Mouse (Mus musculus): ENCODE measurements around the gene Nccrp1. TPM values are rescaled to one million over a fixed set of nuclear protein-coding genes. Genes with fewer than 3 reads are reported as not detected.

The Nccrp1 gene
- polyA plus RNA-seq, 1 experiment from 2014 or later: not detected

DNA sequence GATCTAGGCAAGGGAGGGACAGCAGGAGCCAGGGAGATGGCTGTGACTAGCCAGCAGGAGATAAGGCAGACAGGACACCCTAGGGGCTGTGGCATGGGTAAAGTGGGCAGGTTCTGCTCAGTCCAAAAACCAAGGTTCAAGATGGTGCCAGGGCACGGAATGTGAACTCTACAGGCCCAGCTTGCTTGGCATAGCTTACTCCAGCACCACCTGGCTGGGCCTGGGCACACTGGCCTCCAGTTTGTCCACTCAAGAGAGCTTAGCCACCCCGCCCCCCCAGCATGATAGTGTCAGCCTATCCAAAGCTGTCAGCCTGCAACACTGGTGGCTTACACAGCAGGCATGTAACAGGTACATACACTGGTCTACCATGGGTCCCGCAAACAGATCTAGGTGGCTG, 26.2 kb upstream of the Nccrp1 start:
- ATAC-seq (ENCODE audit: low FRiP score, low TSS enrichment): no peak
- no peak overlapping the region for H3K27ac ChIP-seq (ENCODE audit: low read depth, low read length)

DNA sequence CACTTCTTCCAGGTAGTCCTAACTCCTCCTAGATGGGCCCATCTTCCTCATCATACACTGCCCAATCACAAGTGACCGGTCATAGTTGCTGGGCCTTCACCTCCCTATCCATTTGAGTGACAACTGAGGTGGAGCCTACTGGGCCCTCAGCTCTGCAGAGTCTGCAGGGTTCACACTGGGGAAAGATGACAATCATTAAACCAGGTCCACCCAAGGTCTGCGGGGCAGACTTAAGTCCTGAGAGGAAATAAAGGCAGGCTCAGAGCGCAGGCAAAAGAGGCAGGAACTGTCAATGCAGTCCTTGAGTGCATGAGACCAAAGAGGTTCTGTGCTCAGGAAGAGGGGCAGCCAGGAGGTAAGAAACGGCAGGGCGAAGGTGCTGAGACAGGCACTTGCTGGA, 25.6 kb upstream of the Nccrp1 start:
- H3K4me3 ChIP-seq (ENCODE audit: low read length): no peak overlapping the region
- no peaks in the 10 kb centered on the region for H3K27me3 ChIP-seq (ENCODE audit: control insufficient read depth, insufficient read depth, low read length)
- H3K36me3 ChIP-seq (ENCODE audit: control insufficient read depth, insufficient read depth, low read length): peaks cover 16% of the 10 kb centered on the region
- H3K27ac ChIP-seq (ENCODE audit: low read depth, low read length): 0 out of 2 replicates have a peak overlapping the region, but pooled peaks have one; percentile 11
- H3K9me3 ChIP-seq (ENCODE audit: control insufficient read depth, low read length): no peaks in the 10 kb centered on the region
- no peak overlapping the region for H3K9ac ChIP-seq (ENCODE audit: low read depth, low read length)
- no peak overlapping the region for H3K4me2 ChIP-seq (replicated peaks; ENCODE audit: low read depth, low read length)
- ATAC-seq (ENCODE audit: low FRiP score, low TSS enrichment): no peak
- WGBS: 73% methylated on average over 5 of the region's 5 CpGs
- H3K4me1 ChIP-seq (ENCODE audit: control insufficient read depth, insufficient read depth, low read length): peaks cover 59% of the 10 kb centered on the region

More for the DNA sequence above, 26.2 kb upstream of the Nccrp1 start:
- Histone ChIP-seq H3K36me3 (ENCODE audit: control insufficient read depth, insufficient read depth, low read length) (peaks cover 12% of the 10 kb centered on the region), H3K9ac (ENCODE audit: low read depth, low read length) (no peak overlapping the region), H3K4me2 (replicated peaks; ENCODE audit: low read depth, low read length) (no peak overlapping the region), H3K9me3 (ENCODE audit: control insufficient read depth, low read length) (no peaks in the 10 kb centered on the region), H3K4me1 (ENCODE audit: control insufficient read depth, insufficient read depth, low read length) (peaks cover 64% of the 10 kb centered on the region), H3K27me3 (ENCODE audit: control insufficient read depth, insufficient read depth, low read length) (no peaks in the 10 kb centered on the region), H3K4me3 (ENCODE audit: low read length) (no peak overlapping the region)
- 95% methylated on average over 3 of the region's 3 CpGs for WGBS

DNA sequence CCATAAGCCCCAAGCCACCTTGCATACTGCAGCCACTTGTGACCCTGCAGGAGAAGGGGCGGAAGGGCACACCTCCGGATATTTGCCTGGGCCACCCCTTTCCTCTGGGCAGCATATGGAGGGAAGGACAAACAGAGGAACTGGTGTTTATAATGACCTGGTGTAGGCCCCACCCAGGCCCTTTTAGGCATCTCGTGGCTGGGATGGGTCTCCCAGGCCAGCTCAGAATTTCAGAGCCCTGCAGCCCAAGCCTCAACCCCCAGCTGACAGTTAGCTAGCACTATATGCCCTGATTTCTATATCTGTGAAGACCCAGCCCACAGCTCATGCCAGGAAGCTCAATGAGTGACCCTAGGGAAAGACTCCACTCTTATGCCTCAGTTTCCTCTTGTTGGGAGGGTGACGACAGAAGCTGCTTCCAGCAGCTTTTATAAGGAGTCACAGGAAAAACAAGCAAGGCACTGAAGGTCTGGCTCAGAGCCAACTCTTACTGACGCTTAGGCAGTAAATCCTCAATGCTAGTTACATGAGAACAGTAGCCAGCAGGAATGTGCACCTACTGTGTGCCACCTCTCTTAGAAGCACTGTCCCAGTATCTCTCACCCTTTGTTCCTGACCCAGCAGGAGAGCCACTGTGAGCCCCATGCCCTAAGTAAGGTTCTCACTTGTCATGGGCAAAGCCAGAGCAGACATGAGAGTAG, 24.1 kb upstream of the Nccrp1 start:
- Histone ChIP-seq H3K36me3 (ENCODE audit: control insufficient read depth, insufficient read depth, low read length) (peaks cover 32% of the 10 kb centered on the region), H3K27me3 (ENCODE audit: control insufficient read depth, insufficient read depth, low read length) (no peaks in the 10 kb centered on the region), H3K27ac (ENCODE audit: low read depth, low read length) (peak overlapping the region; percentile 91), H3K4me2 (replicated peaks; ENCODE audit: low read depth, low read length) (0 out of 2 replicates have a peak overlapping the region, but pooled peaks have one; percentile 1), H3K9me3 (ENCODE audit: control insufficient read depth, low read length) (no peaks in the 10 kb centered on the region), H3K9ac (ENCODE audit: low read depth, low read length) (no peak overlapping the region), H3K4me1 (ENCODE audit: control insufficient read depth, insufficient read depth, low read length) (peaks cover 49% of the 10 kb centered on the region), H3K4me3 (ENCODE audit: low read length) (no peak overlapping the region)
- ATAC-seq (ENCODE audit: low FRiP score, low TSS enrichment): no peak
- 42% methylated on average over 5 of the region's 5 CpGs for WGBS

DNA sequence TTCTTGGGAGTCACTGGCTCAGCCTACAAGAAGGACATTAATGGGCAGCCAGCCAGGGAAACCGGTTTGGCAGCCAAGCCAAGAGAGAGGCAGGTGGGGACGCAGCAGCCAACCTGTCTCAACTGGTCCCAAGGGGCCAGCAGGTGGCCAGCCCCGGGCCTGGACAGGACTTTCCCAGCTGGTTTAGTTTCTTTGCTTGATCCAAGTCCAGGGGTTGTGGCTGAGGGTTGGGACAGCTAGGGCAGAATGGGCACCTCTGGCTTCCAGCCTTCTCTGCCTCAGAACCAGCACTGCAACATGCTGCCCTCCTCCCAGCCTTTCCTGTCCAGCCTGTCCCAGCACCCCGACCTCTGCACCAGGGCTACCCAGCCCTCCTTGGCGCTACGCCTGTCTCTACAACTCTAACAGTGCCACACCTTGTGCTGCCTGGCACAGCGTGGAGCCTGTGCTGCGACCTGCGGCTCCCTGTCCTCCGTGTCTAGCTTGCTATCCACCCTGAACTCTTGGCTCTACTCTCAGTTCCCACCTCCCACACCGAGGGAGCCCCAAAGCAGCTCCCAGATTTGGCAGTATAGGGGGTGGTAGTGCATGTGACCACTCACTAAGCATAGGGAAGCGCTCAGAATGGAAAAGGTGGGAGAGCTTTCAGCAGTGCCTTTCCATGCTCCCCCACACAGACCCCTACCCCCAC, 23.4 kb upstream of the Nccrp1 start:
- Histone ChIP-seq H3K27ac (ENCODE audit: low read depth, low read length) (peak overlapping the region; percentile 91), H3K4me1 (ENCODE audit: control insufficient read depth, insufficient read depth, low read length) (peaks cover 45% of the 10 kb centered on the region)

DNA sequence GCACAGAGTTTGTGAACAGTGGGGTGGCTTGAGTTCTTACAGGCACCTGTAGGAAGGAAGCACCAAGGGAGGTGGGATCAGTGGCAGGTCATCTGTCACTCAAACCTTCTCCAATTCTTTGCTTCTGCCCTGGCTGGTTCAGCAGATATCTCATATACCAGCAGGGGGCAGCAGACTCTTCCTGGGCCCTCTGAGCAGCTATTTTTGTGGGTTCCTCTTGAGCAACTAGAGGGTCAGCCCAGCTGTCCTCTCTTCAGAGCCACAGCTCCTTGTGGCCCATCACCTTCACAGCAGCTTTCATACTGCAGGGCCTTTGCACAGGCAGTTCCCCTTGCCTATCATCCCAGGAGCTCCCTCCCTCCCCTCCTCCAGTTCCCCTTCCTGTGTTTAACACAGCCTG, 21.2 kb upstream of the Nccrp1 start:
- H3K4me1 ChIP-seq (ENCODE audit: control insufficient read depth, insufficient read depth, low read length): peaks cover 37% of the 10 kb centered on the region
- no peak overlapping the region for H3K4me3 ChIP-seq (ENCODE audit: low read length)
- H3K4me2 ChIP-seq (replicated peaks; ENCODE audit: low read depth, low read length): no peak overlapping the region
- H3K36me3 ChIP-seq (ENCODE audit: control insufficient read depth, insufficient read depth, low read length): peaks cover 60% of the 10 kb centered on the region
- H3K27me3 ChIP-seq (ENCODE audit: control insufficient read depth, insufficient read depth, low read length): no peaks in the 10 kb centered on the region
- ATAC-seq (ENCODE audit: low FRiP score, low TSS enrichment): no peak
- no peaks in the 10 kb centered on the region for H3K9me3 ChIP-seq (ENCODE audit: control insufficient read depth, low read length)
- no peak overlapping the region for H3K27ac ChIP-seq (ENCODE audit: low read depth, low read length)
- no peak overlapping the region for H3K9ac ChIP-seq (ENCODE audit: low read depth, low read length)

More for the DNA sequence above, 23.4 kb upstream of the Nccrp1 start:
- peak; percentile 61; the same call in 1 of the 2 replicates for ATAC-seq (ENCODE audit: low FRiP score, low TSS enrichment)
- Histone ChIP-seq H3K36me3 (ENCODE audit: control insufficient read depth, insufficient read depth, low read length) (peaks cover 39% of the 10 kb centered on the region), H3K9me3 (ENCODE audit: control insufficient read depth, low read length) (no peaks in the 10 kb centered on the region), H3K4me3 (ENCODE audit: low read length) (no peak overlapping the region), H3K9ac (ENCODE audit: low read depth, low read length) (0 out of 2 replicates have a peak overlapping the region, but pooled peaks have one; percentile 7), H3K4me2 (replicated peaks; ENCODE audit: low read depth, low read length) (0 out of 2 replicates have a peak overlapping the region, but pooled peaks have one; percentile 3), H3K27me3 (ENCODE audit: control insufficient read depth, insufficient read depth, low read length) (no peaks in the 10 kb centered on the region)
- WGBS: 62% methylated on average over 12 of the region's 12 CpGs

DNA sequence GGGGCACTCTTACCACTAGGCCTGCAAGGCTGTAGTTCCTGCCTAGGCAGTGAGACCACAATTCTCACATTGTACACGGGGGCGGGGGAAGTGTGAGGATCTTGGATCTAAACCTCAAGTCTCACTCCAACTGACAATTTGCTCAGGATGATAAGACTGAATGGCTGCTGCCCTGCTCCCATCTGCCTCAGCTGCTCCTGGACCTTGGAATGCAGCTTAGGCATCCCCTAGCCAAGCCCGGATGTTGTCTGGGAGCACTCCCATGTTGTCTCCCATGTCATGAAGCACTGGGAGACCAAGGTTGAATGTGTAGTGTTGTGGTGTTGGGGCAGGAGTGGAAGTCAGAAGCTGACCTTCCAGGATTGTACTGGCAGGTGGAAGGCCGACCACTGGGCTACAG, 20.5 kb upstream of the Nccrp1 start:
- H3K9ac ChIP-seq (ENCODE audit: low read depth, low read length): no peak overlapping the region
- 94% methylated on average over 4 of the region's 4 CpGs for WGBS
- ATAC-seq (ENCODE audit: low FRiP score, low TSS enrichment): no peak
- H3K4me1 ChIP-seq (ENCODE audit: control insufficient read depth, insufficient read depth, low read length): peaks cover 30% of the 10 kb centered on the region
- no peak overlapping the region for H3K4me2 ChIP-seq (replicated peaks; ENCODE audit: low read depth, low read length)
- no peak overlapping the region for H3K27ac ChIP-seq (ENCODE audit: low read depth, low read length)
- H3K4me3 ChIP-seq (ENCODE audit: low read length): no peak overlapping the region
- no peaks in the 10 kb centered on the region for H3K27me3 ChIP-seq (ENCODE audit: control insufficient read depth, insufficient read depth, low read length)
- H3K9me3 ChIP-seq (ENCODE audit: control insufficient read depth, low read length): no peaks in the 10 kb centered on the region
- peaks cover 67% of the 10 kb centered on the region for H3K36me3 ChIP-seq (ENCODE audit: control insufficient read depth, insufficient read depth, low read length)

DNA sequence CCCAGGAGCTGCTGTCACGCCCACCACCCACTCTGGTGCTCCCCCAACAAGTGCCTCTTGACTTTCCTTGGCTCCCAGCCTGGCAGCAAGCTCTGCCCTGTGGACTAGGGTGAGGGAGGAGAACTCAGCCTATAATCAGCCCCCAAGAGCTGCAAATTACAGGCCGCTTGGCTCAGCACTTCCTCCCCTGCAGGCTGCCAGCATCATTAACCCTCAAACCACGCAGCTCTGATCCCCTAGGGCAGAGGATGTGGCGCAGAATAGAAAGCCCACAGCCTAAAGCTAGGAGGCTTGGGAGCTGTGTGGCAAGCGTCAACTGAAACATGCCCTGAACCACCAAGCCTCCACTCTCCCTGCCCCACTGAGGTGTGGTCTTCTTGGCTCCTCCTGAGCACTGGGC, 18.4 kb upstream of the Nccrp1 start:
- WGBS: 77% methylated on average over 5 of the region's 5 CpGs
- Histone ChIP-seq H3K4me2 (replicated peaks; ENCODE audit: low read depth, low read length) (no peak overlapping the region), H3K27ac (ENCODE audit: low read depth, low read length) (no peak overlapping the region), H3K4me1 (ENCODE audit: control insufficient read depth, insufficient read depth, low read length) (peaks cover 8% of the 10 kb centered on the region; the same call in 1 of the 2 replicates), H3K27me3 (ENCODE audit: control insufficient read depth, insufficient read depth, low read length) (no peaks in the 10 kb centered on the region), H3K9me3 (ENCODE audit: control insufficient read depth, low read length) (no peaks in the 10 kb centered on the region), H3K9ac (ENCODE audit: low read depth, low read length) (no peak overlapping the region), H3K36me3 (ENCODE audit: control insufficient read depth, insufficient read depth, low read length) (peaks cover 82% of the 10 kb centered on the region), H3K4me3 (ENCODE audit: low read length) (no peak overlapping the region)
- ATAC-seq (ENCODE audit: low FRiP score, low TSS enrichment): no peak

DNA sequence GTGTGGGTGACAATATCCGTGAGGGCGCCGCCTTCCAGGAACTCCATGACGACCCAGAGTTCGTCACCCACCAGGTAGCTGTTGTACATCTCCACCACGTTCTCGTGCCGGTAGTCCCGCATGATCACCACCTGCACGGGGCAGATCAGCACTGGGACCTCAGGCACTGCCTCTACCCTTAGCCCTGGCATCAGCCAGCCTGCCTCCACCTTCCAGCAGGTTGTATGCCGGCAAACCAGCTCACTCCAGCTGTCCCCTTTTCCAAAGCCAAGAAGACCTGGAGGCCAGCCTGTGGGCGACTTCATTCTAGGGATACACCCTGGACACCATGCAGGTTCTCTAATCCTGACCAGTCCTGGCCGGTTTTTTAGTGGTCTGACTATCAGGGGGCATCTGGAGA, 15.9 kb upstream of the Nccrp1 start:
- Histone ChIP-seq H3K4me3 (ENCODE audit: low read length) (no peak overlapping the region), H3K9me3 (ENCODE audit: control insufficient read depth, low read length) (no peaks in the 10 kb centered on the region), H3K4me2 (replicated peaks; ENCODE audit: low read depth, low read length) (no peak overlapping the region), H3K9ac (ENCODE audit: low read depth, low read length) (no peak overlapping the region), H3K27ac (ENCODE audit: low read depth, low read length) (no peak overlapping the region), H3K27me3 (ENCODE audit: control insufficient read depth, insufficient read depth, low read length) (no peaks in the 10 kb centered on the region), H3K4me1 (ENCODE audit: control insufficient read depth, insufficient read depth, low read length) (no peaks in the 10 kb centered on the region), H3K36me3 (ENCODE audit: control insufficient read depth, insufficient read depth, low read length) (peaks cover 85% of the 10 kb centered on the region)
- no peak for ATAC-seq (ENCODE audit: low FRiP score, low TSS enrichment)
- WGBS: 95% methylated on average over 13 of the region's 13 CpGs

DNA sequence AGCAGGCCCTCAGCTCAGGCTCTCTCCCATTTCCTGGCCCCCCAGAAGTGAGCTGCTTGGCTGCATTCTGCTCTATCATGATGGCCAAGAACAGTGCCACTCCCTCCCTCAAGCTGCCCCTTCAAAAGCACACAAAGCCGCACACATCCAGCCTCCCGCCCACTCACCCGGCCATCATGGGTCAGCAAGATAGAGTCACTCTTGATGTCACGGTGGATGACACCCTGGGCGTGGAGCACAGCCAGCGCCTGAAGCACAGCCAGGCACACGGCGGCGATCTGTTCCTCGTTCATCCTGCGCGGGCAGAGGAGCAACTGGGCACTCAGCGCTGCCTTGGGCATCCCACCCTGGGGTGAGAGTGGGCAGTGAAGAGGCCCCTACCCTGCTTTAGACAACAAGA, 15.3 kb upstream of the Nccrp1 start:
- no peaks in the 10 kb centered on the region for H3K27me3 ChIP-seq (ENCODE audit: control insufficient read depth, insufficient read depth, low read length)
- no peak overlapping the region for H3K9ac ChIP-seq (ENCODE audit: low read depth, low read length)
- no peak overlapping the region for H3K4me2 ChIP-seq (replicated peaks; ENCODE audit: low read depth, low read length)
- H3K4me1 ChIP-seq (ENCODE audit: control insufficient read depth, insufficient read depth, low read length): no peaks in the 10 kb centered on the region
- ATAC-seq (ENCODE audit: low FRiP score, low TSS enrichment): no peak
- WGBS: 87% methylated on average over 13 of the region's 13 CpGs
- H3K27ac ChIP-seq (ENCODE audit: low read depth, low read length): no peak overlapping the region
- H3K4me3 ChIP-seq (ENCODE audit: low read length): no peak overlapping the region
- peaks cover 83% of the 10 kb centered on the region for H3K36me3 ChIP-seq (ENCODE audit: control insufficient read depth, insufficient read depth, low read length)
- no peaks in the 10 kb centered on the region for H3K9me3 ChIP-seq (ENCODE audit: control insufficient read depth, low read length)

All from kidney, embryonic 14.5 days (tissue).